Mouse (Mus musculus) erythroblast, adult 5-6 weeks (primary cell): Measurements from ENCODE around the gene Atg13. TPM values are rescaled to one million over a fixed set of nuclear protein-coding genes. Genes with fewer than 3 reads are reported as not detected.

Source experiments
- total RNA-seq, 2 experiments: library from RNA; stranded (forward) in 1 of 2; stranded (reverse) in 1 of 2; fragments of 150-400 nt in 1 of 2; fragments of 200-764, 138-1000 nt in 1 of 2; gene quantifications; 2 replicates each; pipeline versions ENCODE4 v1.2.3 to v1.2.4; 2015 to 2017; ENCODE audit warnings: low replicate concordance in 2 of 2

Gene Atg13
- total RNA-seq, 2 experiments from 2014 or later: 7.0 to 26.9 TPM

Other genes with a start within 250 kb of the Atg13 start
- 25.6 and 28.2 TPM in 2 replicates for gene Ckap5, start 183.8 kb downstream of the Atg13 start, total RNA-seq (2015; ENCODE audit: low replicate concordance)
- 42.2 and 42.3 TPM in 2 replicates for gene Ckap5, start 183.8 kb downstream of the Atg13 start, total RNA-seq (2017; ENCODE audit: low replicate concordance)
- gene F2, start 74.2 kb downstream of the Atg13 start, total RNA-seq (2015; ENCODE audit: low replicate concordance): not detected in 2 replicates
- not detected in 2 replicates for gene F2, start 74.2 kb downstream of the Atg13 start, total RNA-seq (2017; ENCODE audit: low replicate concordance)
- 0.77 and 1.0 TPM in 2 replicates for gene Zfp408, start 60.8 kb downstream of the Atg13 start, total RNA-seq (2015; ENCODE audit: low replicate concordance)
- gene Zfp408, start 60.8 kb downstream of the Atg13 start, total RNA-seq (2017; ENCODE audit: low replicate concordance): 2.1 and 6.5 TPM in 2 replicates
- gene Arhgap1, start 60.7 kb downstream of the Atg13 start, total RNA-seq (2015; ENCODE audit: low replicate concordance): 39.5 and 46.7 TPM in 2 replicates
- gene Arhgap1, start 60.7 kb downstream of the Atg13 start, total RNA-seq (2017; ENCODE audit: low replicate concordance): 29.9 and 33.3 TPM in 2 replicates
- gene Harbi1, start 276 bp upstream of the Atg13 start, total RNA-seq (2015; ENCODE audit: low replicate concordance): 0.63 and 6.0 TPM in 2 replicates
- gene Harbi1, start 276 bp upstream of the Atg13 start, total RNA-seq (2017; ENCODE audit: low replicate concordance): 1.9 and 2.5 TPM in 2 replicates
- 16.5 and 32.2 TPM in 2 replicates for gene Ambra1, start 19.6 kb upstream of the Atg13 start, total RNA-seq (2015; ENCODE audit: low replicate concordance)
- 15.8 and 30.9 TPM in 2 replicates for gene Ambra1, start 19.6 kb upstream of the Atg13 start, total RNA-seq (2017; ENCODE audit: low replicate concordance)
- not detected in 2 replicates for gene Chrm4, start 216.7 kb upstream of the Atg13 start, total RNA-seq (2015; ENCODE audit: low replicate concordance)
- gene Chrm4, start 216.7 kb upstream of the Atg13 start, total RNA-seq (2017; ENCODE audit: low replicate concordance): not detected in 2 replicates
- 1.9 TPM in 1 of 2 replicates, not detected in the other for gene Mdk, start 221.7 kb upstream of the Atg13 start, total RNA-seq (2015; ENCODE audit: low replicate concordance)
- gene Mdk, start 221.7 kb upstream of the Atg13 start, total RNA-seq (2017; ENCODE audit: low replicate concordance): 0.77 TPM in 1 of 2 replicates, not detected in the other
- not detected in 2 replicates for gene Gm9821, start 235.1 kb upstream of the Atg13 start, total RNA-seq (2015; ENCODE audit: low replicate concordance)
- 0.28 TPM in 1 of 2 replicates, not detected in the other for gene Gm9821, start 235.1 kb upstream of the Atg13 start, total RNA-seq (2017; ENCODE audit: low replicate concordance)